Mouse (Mus musculus) thymus, adult 2 months (tissue): ENCODE measurements around the gene Lurap1. TPM values are rescaled to one million over a fixed set of nuclear protein-coding genes. Genes with fewer than 3 reads are reported as not detected.

Experiments used
- DNase-seq: peaks from one replicate; pipeline ENCODE4 v3.0.0; 2021
- H3K27ac ChIP-seq: fragments of 200-500 bp; 2 replicates; pipeline ENCODE4 v1.5.1; 2012; ENCODE audit warnings: low read length, control low read depth; ENCODE audit not compliant: control insufficient read depth, insufficient read depth
- H3K27me3 ChIP-seq: fragments of 200-500 bp; 2 replicates; pipeline ENCODE4 v1.6.1; 2012; ENCODE audit warnings: mild to moderate bottlenecking, low read length, moderate library complexity, mixed read lengths; ENCODE audit not compliant: control insufficient read depth, insufficient read depth
- H3K36me3 ChIP-seq: fragments of 200-500 bp; 2 replicates; pipeline ENCODE4 v1.6.1; 2012; ENCODE audit warnings: mild to moderate bottlenecking, low read length, moderate library complexity; ENCODE audit not compliant: control insufficient read depth, insufficient read depth
- H3K4me1 ChIP-seq: fragments of 200-500 bp; replicated peaks from 2 replicates; pipeline ENCODE4 v1.6.1; 2012; ENCODE audit warnings: low read length; ENCODE audit not compliant: control insufficient read depth, insufficient read depth
- H3K4me3 ChIP-seq: fragments of 200-500 bp; 2 replicates; pipeline ENCODE4 v1.5.1; 2012; ENCODE audit warnings: mild to moderate bottlenecking, low read length, control low read depth, moderate library complexity; ENCODE audit not compliant: control insufficient read depth, insufficient read depth
- CTCF ChIP-seq: fragments of 200-500 bp; IDR thresholded peaks from 2 replicates; pipeline ENCODE4 v1.5.1; 2012; ENCODE audit warnings: mild to moderate bottlenecking, control low read depth, low read length, moderate library complexity, borderline replicate concordance; ENCODE audit not compliant: control insufficient read depth, poor library complexity, insufficient read depth; ENCODE audit errors: extremely low read depth
- POLR2A ChIP-seq: fragments of 200-500 bp; IDR thresholded peaks from 2 replicates; pipeline ENCODE4 v1.6.1; 2012; ENCODE audit warnings: mild to moderate bottlenecking, low read length, control low read depth, moderate library complexity; ENCODE audit not compliant: control insufficient read depth, poor library complexity, insufficient read depth; ENCODE audit errors: extremely low read depth
- WGBS: fragments of 180-500 bp; shearing (Covaris S2); methylation state at CpG from one replicate; pipeline ENCODE4 v1.1.7; 2018; 5-methylcytosine and 5-hydroxymethylcytosine counted together
- polyA plus RNA-seq: library from polyadenylated mRNA; depleted of rRNA; stranded (reverse); fragments of >200 nt; gene quantifications from 2 replicates; pipeline ENCODE4 v1.2.3, GENCODE M21; 2012

Gene Lurap1
- polyA plus RNA-seq, 1 experiment, result 0.88 TPM

GRCm38 (mm10) chr4:116173072-116173471 is 21.9 kb upstream of the Lurap1 start, which contains the start of the genes 1700042G07Rik and Gm49337:
Gene 1700042G07Rik (plus strand): TSS chr4:116173372.
Gene Gm49337 (plus strand): TSS chr4:116173384.
- no peaks in the 10 kb centered on the region for H3K27me3 ChIP-seq
- H3K36me3 ChIP-seq, result no peaks in the 10 kb centered on the region
- no peak within 1 kb of the TSS for H3K27ac ChIP-seq
- TF ChIP-seq CTCF, result no peak
- TF ChIP-seq POLR2A, result no peak
- H3K4me3 ChIP-seq, result no peak within 1 kb of the TSS
- DNase-seq, result no peak
- peaks cover 27% of the 10 kb centered on the region for H3K4me1 ChIP-seq
- WGBS, result 91% methylated on average over 6 of the region's 6 CpGs

GRCm38 (mm10) chr4:116169353-116169672 is 18.2 kb upstream of the Lurap1 start:
- DNase-seq, result no peak
- H3K4me1 ChIP-seq, result peaks cover 10% of the 10 kb centered on the region
- WGBS, result 79% methylated on average over 3 of the region's 3 CpGs
- no peak for TF ChIP-seq POLR2A
- TF ChIP-seq CTCF, result no peak
- H3K36me3 ChIP-seq, result no peaks in the 10 kb centered on the region
- H3K27me3 ChIP-seq, result no peaks in the 10 kb centered on the region
- no peak overlapping the region for H3K27ac ChIP-seq
- H3K4me3 ChIP-seq, result no peak overlapping the region

GRCm38 (mm10) chr4:116168617-116169352 is 17.6 kb upstream of the Lurap1 start:
- Histone ChIP-seq H3K36me3 (no peaks in the 10 kb centered on the region), H3K27ac (no peak overlapping the region), H3K4me3 (no peak overlapping the region), H3K27me3 (no peaks in the 10 kb centered on the region), H3K4me1 (peaks cover 10% of the 10 kb centered on the region)
- TF ChIP-seq POLR2A (no peak), CTCF (no peak)
- peak; percentile 74 for DNase-seq
- WGBS, result 53% methylated on average over 8 of the region's 8 CpGs

GRCm38 (mm10) chr4:116167404-116167803 is 16.3 kb upstream of the Lurap1 start, which contains the start of gene Tspan1:
Gene Tspan1 (minus strand): TSS chr4:116167601.
- no peaks in the 10 kb centered on the region for H3K27me3 ChIP-seq
- no peak within 1 kb of the TSS for H3K27ac ChIP-seq
- WGBS, result 64% methylated on average over 7 of the region's 7 CpGs
- peak; percentile 30 for DNase-seq
- H3K4me3 ChIP-seq, result no peak within 1 kb of the TSS
- peaks cover 10% of the 10 kb centered on the region for H3K4me1 ChIP-seq
- H3K36me3 ChIP-seq, result no peaks in the 10 kb centered on the region
- no peak for TF ChIP-seq CTCF
- TF ChIP-seq POLR2A, result no peak

GRCm38 (mm10) chr4:116165708-116166407 is 14.7 kb upstream of the Lurap1 start:
- Histone ChIP-seq H3K27me3 (no peaks in the 10 kb centered on the region), H3K4me3 (no peak overlapping the region), H3K36me3 (no peaks in the 10 kb centered on the region), H3K4me1 (peaks cover 7% of the 10 kb centered on the region), H3K27ac (no peak overlapping the region)
- 81% methylated on average over 8 of the region's 8 CpGs for WGBS
- TF ChIP-seq CTCF (no peak), POLR2A (no peak)
- no peak for DNase-seq

- no peak overlapping the region for H3K4me3 ChIP-seq
- DNase-seq, result no peak
- H3K27me3 ChIP-seq, result no peaks in the 10 kb centered on the region
- WGBS, result 70% methylated on average over 2 of the region's 2 CpGs
- H3K4me1 ChIP-seq, result peaks cover 8% of the 10 kb centered on the region
- H3K27ac ChIP-seq, result no peak overlapping the region
- TF ChIP-seq CTCF, result no peak
- no peak for TF ChIP-seq POLR2A
- H3K36me3 ChIP-seq, result no peaks in the 10 kb centered on the region
These were observed 13.8 kb upstream of the Lurap1 start for GRCm38 (mm10) chr4:116164759-116165554.
